Mouse (Mus musculus): Measurements from ENCODE around the gene Dnmt3a.

The Dnmt3a gene

GRCm38 (mm10) chr12:3823408-3823807 lies 17.6 kb downstream of the Dnmt3a start:
- no peak for DNase-seq (ENCODE audit: low read depth)

- no peak for DNase-seq (ENCODE audit: low read depth)
Measured at GRCm38 (mm10) chr12:3824906-3825713, 19.3 kb downstream of the Dnmt3a start.

- no peak for DNase-seq (ENCODE audit: low read depth)
Measured at GRCm38 (mm10) chr12:3825714-3826080, 19.9 kb downstream of the Dnmt3a start.

DNA sequence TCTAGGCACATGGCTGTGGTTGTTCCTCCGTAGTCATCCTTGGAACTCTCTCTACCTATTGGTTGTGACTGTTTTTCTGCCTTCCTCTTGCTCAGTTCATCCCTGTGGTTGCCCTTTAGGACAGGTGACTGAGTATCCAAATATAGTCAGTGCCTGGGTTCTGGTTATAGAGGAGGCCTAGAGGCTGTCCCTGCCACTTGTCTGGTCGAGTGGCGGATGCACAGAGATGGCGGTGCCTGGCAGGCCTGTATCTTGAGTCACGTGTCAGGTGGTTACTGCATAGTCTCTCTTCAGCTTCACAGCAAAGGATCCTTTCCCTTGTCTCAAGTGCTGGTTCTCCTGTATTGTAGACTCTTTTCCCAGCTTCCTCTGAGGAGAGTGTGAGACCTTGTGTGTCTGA lies 22.0 kb downstream of the Dnmt3a start:
- DNase-seq (ENCODE audit: low read depth): no peak

DNA sequence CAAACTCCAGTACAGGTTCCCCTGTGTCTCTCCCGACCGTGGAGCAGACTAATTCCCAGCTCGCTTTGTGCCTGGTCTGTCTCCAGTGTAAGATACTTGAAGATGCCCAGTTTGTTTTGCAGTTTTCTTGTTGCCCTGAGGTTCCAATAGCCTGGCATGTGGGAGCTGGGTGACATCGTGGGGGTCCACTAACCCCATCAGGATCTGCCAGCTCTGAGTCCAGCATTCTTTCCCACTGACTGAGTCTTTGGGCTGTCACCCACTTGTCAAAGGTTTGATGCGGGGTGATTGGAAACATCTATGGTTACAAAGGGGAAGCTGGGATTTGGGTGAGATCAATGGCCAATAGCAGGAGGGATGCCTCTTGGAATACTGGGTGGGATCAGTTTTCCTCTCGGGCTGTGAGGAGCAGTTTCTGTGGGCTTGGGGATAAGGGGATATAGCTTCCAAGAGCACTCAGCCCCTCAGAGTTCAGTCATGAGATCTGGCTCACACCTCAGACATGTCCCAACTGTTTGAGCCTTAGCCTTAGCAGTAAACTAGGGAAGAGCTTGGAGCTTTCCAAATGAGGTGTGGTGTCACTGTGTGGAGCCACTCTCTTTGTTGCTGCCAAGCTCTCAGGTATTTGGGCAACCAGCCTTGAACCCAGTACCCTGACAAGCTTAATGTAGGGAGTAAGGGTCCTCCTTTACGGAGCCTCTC lies 27.4 kb downstream of the Dnmt3a start:
- DNase-seq (ENCODE audit: low read depth): no peak

DNA sequence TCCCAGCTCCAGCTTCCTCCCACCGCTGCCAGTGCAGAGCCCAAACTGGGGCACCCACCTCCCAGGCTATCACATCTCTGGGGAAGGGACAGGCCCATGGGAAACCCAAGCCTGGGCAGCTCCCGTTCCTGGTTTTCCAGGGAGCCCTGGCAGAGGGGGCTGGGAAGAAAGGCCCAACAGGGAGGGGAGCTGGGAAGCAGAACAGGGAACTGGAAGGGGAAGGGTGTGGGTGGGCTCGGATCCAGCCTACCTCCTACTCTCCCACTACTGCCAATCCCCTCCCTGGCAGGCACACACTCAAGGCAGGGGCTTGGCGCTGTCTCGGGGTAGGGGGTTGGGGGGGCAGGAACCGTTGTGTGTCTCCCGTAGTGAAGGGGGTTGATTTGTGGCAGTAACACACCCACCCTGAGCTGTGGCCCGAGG lies 28.1 kb downstream of the Dnmt3a start:
- no peak for DNase-seq (ENCODE audit: low read depth)

DNA sequence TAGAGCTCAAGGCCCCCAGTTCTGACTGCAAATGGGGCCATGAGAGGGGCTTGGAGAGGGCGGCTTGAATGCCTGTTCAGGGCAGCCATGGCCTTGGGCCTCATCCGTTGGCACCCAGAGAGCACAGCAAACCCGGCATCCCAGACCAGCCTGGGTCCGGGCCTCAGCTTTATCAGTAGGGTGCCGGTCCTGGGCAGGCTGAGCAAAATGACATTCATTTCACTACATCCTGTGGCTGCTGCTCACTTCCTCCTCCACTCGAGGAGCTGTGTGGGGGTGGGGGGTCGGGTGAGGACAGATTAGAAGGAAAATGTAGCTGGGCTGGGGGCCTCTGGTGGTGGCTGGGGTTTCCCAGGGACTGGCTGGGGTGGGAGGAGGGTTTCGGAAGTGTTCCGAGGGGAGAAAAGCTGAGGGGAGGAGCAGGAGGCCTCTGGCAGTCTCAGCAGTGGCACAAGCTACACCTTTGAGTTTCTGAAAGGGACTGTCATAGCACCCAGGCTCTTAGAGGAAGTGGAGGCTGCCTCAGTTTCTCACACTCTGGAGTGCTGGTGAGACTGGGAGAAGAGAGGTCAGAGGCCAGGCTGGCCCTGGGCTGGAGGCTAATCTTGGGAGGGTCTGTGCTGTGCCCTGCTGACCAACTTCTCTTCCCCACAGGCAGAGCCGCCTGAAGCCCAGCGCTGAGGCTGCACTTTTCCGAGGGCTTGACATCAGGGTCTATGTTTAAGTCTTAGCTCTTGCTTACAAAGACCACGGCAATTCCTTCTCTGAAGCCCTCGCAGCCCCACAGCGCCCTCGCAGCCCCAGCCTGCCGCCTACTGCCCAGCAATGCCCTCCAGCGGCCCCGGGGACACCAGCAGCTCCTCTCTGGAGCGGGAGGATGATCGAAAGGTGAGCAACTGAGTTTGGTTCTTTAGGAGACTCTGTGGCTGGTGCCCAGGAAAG lies 28.8 kb downstream of the Dnmt3a start:
- no peak for DNase-seq (ENCODE audit: low read depth)

- DNase-seq (ENCODE audit: low read depth): no peak
Measured at GRCm38 (mm10) chr12:3835576-3835975, 29.8 kb downstream of the Dnmt3a start.

DNA sequence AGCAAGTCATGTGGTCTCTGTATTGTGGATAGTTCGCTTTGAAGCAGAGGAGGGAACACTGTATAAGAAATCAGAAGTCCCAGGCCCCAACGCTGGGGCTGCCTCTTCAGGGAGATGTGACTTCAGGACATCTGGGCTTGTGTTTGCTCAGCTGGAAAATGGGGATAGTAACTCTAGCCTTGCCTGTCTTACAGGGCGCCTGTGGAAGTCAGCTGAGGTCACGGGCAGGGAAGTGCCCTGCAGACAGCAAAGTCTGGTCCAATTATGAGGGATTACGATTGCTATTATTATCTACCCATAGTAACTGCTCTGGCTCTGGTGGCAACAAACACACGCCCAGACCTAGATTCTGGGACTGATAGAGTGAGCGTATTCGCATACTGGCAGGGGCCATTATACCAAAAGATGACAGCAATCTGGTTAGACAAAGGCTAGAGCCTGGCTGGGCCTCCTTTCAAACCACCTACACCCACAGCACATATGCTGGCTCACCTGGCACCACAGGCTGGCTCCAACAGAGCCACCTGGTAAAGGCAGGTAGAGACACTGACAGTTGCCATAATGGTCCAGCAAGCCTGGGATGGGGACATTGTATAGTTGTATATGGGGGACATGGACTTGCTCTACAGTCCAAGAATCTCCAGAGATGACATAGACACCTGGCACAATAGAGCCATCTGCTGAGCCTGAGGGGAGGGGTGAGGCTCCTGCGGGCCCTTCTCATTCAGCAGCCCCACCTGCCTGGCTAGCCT lies 31.4 kb downstream of the Dnmt3a start:
- DNase-seq (ENCODE audit: low read depth): no peak

- no peak for DNase-seq (ENCODE audit: low read depth)
Measured at GRCm38 (mm10) chr12:3838009-3838408, 32.2 kb downstream of the Dnmt3a start.

DNA sequence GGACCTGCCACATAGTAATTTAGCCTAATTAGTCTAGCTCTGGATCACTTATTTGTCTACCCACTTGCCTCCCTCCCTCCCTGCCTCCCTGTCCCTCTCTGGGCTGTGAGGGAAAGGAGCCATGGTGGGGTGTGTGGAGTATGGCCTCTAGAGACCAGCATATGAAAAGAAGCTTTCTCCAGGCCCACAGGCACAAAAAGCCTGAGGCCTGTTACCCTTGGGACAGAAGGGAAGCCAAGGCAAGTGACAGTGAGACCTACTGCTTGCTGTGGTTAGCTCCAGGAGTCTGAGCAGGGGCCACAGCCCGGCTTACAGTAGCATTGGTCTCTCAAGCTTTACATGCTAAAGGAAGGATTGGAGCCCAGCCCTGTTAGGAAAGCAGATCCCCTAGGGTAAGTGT lies 33.9 kb downstream of the Dnmt3a start:
- no peak for DNase-seq (ENCODE audit: low read depth)

DNA sequence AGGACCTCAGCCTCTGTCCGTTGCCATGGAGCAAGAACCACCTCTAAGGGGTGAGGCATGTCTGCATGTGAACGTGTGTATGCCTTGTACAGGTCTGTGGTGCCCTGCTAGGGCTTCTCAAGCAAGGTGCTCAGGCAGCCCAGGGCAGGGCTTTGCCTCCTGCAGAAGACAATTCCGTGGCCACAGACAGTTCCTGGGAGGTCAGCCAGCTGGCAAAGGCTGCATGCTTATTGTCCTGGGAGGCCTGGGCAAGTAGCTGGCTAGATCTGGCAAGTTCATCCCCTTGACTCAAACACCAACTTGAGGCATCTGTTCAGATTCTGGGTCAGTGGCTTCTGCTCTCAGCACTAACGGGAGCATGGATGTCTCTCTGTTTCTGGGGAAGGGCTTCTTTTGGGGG lies 35.3 kb downstream of the Dnmt3a start:
- no peak for DNase-seq (ENCODE audit: low read depth)

GRCm38 (mm10) chr12:3842843-3843242 lies 37.0 kb downstream of the Dnmt3a start:
- DNase-seq (ENCODE audit: low read depth): no peak

DNA sequence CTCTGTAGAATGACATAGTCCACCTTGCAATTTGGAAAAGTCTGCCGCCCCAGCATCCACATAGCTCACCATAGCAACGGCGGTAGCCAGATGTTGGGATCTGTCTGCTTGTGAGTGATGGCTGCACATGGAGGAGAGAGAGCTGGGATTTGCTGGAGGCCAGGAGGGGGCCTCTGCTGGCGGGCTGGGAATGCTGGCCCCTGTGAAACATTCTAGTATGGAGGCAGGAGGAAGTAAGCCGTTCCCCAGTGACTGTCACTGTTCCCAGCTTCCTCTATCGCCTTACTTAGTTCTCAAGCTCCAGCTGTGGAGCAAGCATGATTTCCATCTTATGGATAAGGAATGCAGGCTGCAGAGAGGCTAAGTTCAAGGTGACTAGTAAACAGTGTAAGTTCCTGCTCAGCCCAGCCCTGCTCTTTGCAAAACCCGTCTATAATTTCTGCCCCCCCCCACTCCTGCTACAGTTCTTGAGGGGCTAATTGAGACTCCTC lies 37.6 kb downstream of the Dnmt3a start:
- DNase-seq (ENCODE audit: low read depth): no peak

GRCm38 (mm10) chr12:3843918-3844317 lies 38.1 kb downstream of the Dnmt3a start:
- no peak for DNase-seq (ENCODE audit: low read depth)

- DNase-seq (ENCODE audit: low read depth): no peak
Measured at GRCm38 (mm10) chr12:3844335-3844734, 38.5 kb downstream of the Dnmt3a start.

GRCm38 (mm10) chr12:3849481-3849880 lies 43.7 kb downstream of the Dnmt3a start:
- DNase-seq (ENCODE audit: low read depth): no peak

- no peak for DNase-seq (ENCODE audit: low read depth)
Measured at GRCm38 (mm10) chr12:3850165-3850564, 44.4 kb downstream of the Dnmt3a start.

- DNase-seq (ENCODE audit: low read depth): no peak
Measured at GRCm38 (mm10) chr12:3850731-3851130, 44.9 kb downstream of the Dnmt3a start.

GRCm38 (mm10) chr12:3851179-3851578 lies 45.4 kb downstream of the Dnmt3a start:
- no peak for DNase-seq (ENCODE audit: low read depth)

DNA sequence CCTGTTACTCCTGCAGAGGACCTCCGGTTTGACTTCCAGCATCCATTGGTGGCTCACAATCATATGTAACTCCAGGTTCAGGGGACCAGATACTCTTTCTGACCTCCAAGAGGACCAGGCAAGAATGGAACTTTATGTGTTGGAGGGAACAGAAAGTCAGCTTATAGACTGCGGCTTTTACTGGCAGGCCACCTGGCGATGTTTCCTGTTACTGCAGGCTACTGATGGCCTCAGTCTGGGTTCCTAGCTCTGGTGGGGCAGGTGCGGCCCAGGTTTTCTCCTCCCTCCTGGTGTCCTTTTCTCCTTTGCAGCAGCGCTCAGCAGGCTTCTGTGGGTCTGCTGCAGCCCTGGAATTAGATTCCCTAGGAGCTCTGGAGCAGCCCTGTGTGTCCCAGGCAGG lies 46.7 kb downstream of the Dnmt3a start:
- DNase-seq (ENCODE audit: low read depth): no peak

- DNase-seq (ENCODE audit: low read depth): no peak
Measured at GRCm38 (mm10) chr12:3854419-3854818, 48.6 kb downstream of the Dnmt3a start.

All from fibroblast of lung, adult 2 months (primary cell).